Mouse (Mus musculus) megakaryocyte, embryonic 14.5 days (primary cell): ENCODE measurements around the gene Pgm2.

Source experiments
- FLI1 ChIP-seq: IDR thresholded peaks from 2 replicates; pipeline ENCODE4 v1.6.1; 2012; ENCODE audit warnings: low read length, inconsistent platforms, mixed read lengths
- GATA1 ChIP-seq: IDR thresholded peaks from 3 replicates; pipeline ENCODE4 v1.6.1; 2012; ENCODE audit warnings: mixed read lengths, low read length, inconsistent platforms, borderline replicate concordance

GRCm38 (mm10) chr5:64153319-64153718, 60.6 kb downstream of the Pgm2 start:
- no peak for TF ChIP-seq GATA1
- TF ChIP-seq FLI1, result no peak
